Mouse (Mus musculus): ENCODE results near the gene 9030624G23Rik.
"Not testable (repeated sequence)": the region's sequence is repeated elsewhere in the genome, so short reads cannot be mapped to it uniquely, and the experiment has no call there.

9030624G23Rik gene

GRCm38 (mm10) chr12:24097108-24097520 lies at the start of gene 9030624G23Rik:
Gene 9030624G23Rik (minus strand): TSS chr12:24097246.
- in situ Hi-C loops (cut with MboI), result not testable (repeated sequence)

- in situ Hi-C loops (cut with MboI), result not testable (repeated sequence)
Observed at GRCm38 (mm10) chr12:24083096-24083495, 13.9 kb downstream of the 9030624G23Rik start.
